Mouse (Mus musculus): ENCODE data around the gene Opn4. TPM values are rescaled to one million over a fixed set of nuclear protein-coding genes. Genes with fewer than 3 reads are reported as not detected.
A peak's percentile ranks its signal among the peaks of the same experiment; 100 is the strongest.

Opn4 gene
- polyA plus RNA-seq (2016; fragmentation: Nextera tagmentation; extraction: Ambion mirVana), result 0.19 and 0.28 TPM in 2 replicates

DNA sequence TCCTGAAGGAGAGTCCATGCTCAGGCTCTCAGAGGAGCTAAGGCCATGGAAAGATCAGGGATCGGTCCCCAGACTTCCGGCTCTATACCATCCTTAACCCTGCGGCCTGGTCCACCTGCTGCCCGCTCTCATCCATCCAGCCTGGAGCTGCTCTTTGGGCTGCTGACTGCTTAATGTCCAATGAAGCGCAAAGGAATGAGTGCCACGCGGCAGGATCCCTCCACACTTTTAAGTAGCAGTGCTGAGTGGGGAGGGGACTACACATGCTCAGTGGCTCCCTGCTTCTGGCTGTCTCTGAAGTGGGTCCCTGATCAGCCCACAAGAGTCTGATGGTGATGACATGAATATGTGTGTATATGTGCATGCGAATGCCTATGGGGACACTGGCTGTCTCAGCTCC is at the start of gene Opn4:
Gene Opn4 (minus strand): TSS at position 202 of the 400 bp plus-strand sequence.
- 65% methylated on average over 8 of the region's 8 CpGs for WGBS
- Histone ChIP-seq H3K9me3 (no peaks in the 10 kb centered on the region), H3K4me2 (no peak within 1 kb of the TSS)

DNA sequence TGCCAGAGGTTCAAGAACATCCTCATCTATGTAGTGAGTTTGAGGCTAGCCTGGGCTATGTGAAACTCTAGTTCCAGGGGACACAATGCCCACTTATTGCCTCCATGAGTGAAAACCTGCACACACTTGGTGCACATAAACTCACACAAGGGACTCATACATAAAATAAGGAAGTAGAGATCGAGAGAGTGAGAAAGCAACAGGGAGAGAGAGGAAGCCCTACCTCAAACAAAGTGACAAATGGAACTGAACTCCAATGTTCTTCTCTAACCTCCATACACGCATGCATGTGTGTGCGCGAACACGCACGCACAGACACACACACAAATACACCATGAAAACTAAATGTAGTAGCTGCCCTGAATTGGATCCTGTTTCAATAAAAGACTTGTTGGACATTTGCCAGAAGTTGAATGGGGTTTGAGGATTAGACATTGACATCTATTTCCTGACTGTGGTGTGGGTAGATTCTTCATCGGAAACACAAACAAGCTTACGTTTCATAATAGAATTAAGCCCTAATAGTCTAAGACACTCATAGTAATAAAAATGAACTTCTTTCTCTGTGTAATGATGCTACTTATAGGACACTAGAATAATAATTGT is 48.0 kb upstream of the Opn4 start:
- no peak for ATAC-seq (ENCODE audit: low FRiP score)
- Histone ChIP-seq H3K9me3 (no peaks in the 10 kb centered on the region), H3K36me3 (replicated peaks) (no peaks in the 10 kb centered on the region), H3K4me2 (no peak overlapping the region), H3K4me3 (replicated peaks) (no peak overlapping the region), H3K27ac (no peak overlapping the region), H3K4me1 (no peaks in the 10 kb centered on the region), H3K27me3 (no peaks in the 10 kb centered on the region), H3K9ac (no peak overlapping the region)
- 87% methylated on average over 8 of the region's 8 CpGs for WGBS

More for the DNA sequence above, at the start of gene Opn4:
- Histone ChIP-seq H3K4me3 (replicated peaks) (no peak within 1 kb of the TSS), H3K9ac (no peak within 1 kb of the TSS), H3K4me1 (no peaks in the 10 kb centered on the region), H3K27me3 (no peaks in the 10 kb centered on the region), H3K27ac (no peak within 1 kb of the TSS), H3K36me3 (replicated peaks) (no peaks in the 10 kb centered on the region)
- no peak for ATAC-seq (ENCODE audit: low FRiP score)

DNA sequence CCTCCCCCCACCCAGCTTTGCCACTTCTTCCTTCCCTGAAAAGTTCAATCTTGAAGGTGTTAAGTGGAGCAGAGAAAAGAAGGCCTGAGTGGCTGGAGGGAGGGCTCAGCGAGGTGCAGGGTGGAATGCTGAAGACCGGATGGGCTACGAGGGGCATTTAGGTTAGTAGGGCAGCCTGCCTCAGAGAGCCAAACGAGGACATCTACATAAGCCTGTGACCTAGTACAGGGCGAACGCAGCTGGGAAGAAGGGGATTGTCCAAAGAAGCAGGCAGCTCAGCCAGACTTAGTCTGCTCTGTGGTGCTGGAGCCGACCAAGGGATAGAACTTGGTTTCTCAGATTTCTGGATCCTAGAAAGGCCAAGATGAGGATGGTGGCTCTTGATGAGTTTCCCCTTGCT is 44.2 kb upstream of the Opn4 start:
- H3K9ac ChIP-seq, result no peak overlapping the region
- no peak for ATAC-seq (ENCODE audit: low FRiP score)
- no peaks in the 10 kb centered on the region for H3K27me3 ChIP-seq
- no peaks in the 10 kb centered on the region for H3K9me3 ChIP-seq
- H3K4me3 ChIP-seq (replicated peaks), result no peak overlapping the region
- no peaks in the 10 kb centered on the region for H3K4me1 ChIP-seq
- no peaks in the 10 kb centered on the region for H3K36me3 ChIP-seq (replicated peaks)
- no peak overlapping the region for H3K27ac ChIP-seq
- no peak overlapping the region for H3K4me2 ChIP-seq
- 72% methylated on average over 7 of the region's 7 CpGs for WGBS

DNA sequence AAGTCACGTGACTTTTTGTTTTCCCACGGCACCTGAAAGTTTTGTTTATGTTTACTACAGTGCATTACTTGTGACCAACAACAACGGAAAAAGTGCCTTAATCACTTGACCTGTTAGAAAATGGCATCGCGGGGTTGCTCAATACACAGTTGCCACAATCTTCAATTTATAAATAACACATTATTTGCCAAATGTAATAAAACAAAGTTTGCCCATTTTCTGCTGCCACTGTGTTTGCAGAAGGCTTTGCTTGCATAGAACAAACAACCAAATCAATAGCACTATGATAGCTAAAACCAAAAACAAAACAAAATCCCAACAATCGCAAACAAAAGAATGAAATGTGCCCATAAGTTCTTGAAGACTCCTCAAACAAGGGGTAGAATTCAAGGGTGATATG is 35.8 kb upstream of the Opn4 start:
- Histone ChIP-seq H3K36me3 (replicated peaks) (no peaks in the 10 kb centered on the region), H3K4me2 (no peak overlapping the region), H3K4me1 (no peaks in the 10 kb centered on the region), H3K9ac (no peak overlapping the region), H3K27ac (no peak overlapping the region), H3K9me3 (no peaks in the 10 kb centered on the region), H3K4me3 (replicated peaks) (no peak overlapping the region), H3K27me3 (no peaks in the 10 kb centered on the region)
- WGBS, result 87% methylated on average over 6 of the region's 6 CpGs
- ATAC-seq (ENCODE audit: low FRiP score), result no peak

DNA sequence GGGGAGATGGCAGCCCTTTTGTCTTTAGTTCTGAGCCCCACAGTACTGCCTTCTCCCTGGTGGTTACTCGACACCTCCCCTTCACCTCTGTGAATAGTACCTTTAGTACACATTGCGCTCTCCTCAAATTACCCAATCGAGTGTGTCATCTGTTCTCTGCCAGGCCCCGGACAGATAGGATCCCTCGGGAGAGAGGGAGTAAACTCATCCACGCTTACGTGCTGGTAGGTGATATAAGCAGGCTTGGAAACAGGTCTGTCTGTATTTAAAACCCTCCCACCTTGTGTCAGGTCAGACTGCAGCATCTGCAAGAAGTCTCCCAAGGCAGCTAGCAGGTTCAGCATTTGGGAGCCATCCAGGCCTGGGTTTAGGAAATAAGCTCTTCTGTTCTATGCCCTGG is 35.2 kb upstream of the Opn4 start:
- ATAC-seq (ENCODE audit: low FRiP score), result no peak
- Histone ChIP-seq H3K4me2 (no peak overlapping the region), H3K4me1 (no peaks in the 10 kb centered on the region), H3K27me3 (no peaks in the 10 kb centered on the region), H3K9me3 (no peaks in the 10 kb centered on the region), H3K36me3 (replicated peaks) (no peaks in the 10 kb centered on the region), H3K27ac (no peak overlapping the region), H3K4me3 (replicated peaks) (no peak overlapping the region), H3K9ac (no peak overlapping the region)
- 51% methylated on average over 7 of the region's 7 CpGs for WGBS

DNA sequence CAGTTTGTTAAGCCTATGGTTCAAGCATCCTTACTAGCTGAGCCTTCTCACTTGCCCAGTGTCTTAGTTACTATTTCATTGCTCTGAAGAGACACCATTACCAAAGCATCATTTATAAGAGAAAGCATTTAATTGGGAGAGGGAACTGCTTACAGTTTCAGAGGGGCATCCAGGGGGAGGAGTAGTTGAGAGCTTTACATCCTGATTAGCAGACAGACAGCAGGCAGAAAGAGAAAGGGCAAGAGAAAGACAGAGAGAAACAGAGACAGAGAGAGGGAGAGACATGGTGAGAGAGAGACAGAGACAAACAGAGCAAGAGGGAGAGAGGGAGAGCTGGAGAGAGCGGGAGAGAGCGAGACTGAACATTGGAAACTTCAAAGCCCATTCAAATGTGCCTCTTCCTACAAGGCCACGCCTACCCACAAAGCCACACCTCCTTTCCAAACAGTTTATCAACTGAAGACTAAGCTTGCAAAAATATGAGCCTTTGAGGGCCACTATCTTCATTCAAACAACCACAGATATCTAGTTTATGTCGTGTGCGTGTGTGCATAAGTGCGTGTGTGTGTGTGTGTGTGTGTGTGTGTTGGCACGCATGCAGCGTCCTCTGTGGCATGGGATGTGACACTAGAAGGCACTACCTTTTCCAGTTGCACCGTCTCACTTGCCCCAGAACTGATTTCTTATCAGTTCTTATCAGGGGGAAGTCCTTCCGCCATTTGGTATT is 32.9 kb upstream of the Opn4 start:
- no peak overlapping the region for H3K4me3 ChIP-seq (replicated peaks)
- H3K4me2 ChIP-seq, result no peak overlapping the region
- no peak for ATAC-seq (ENCODE audit: low FRiP score)
- no peaks in the 10 kb centered on the region for H3K36me3 ChIP-seq (replicated peaks)
- no peaks in the 10 kb centered on the region for H3K27me3 ChIP-seq
- 77% methylated on average over 10 of the region's 10 CpGs for WGBS
- no peak overlapping the region for H3K27ac ChIP-seq
- H3K9ac ChIP-seq, result no peak overlapping the region
- H3K4me1 ChIP-seq, result no peaks in the 10 kb centered on the region
- no peaks in the 10 kb centered on the region for H3K9me3 ChIP-seq

DNA sequence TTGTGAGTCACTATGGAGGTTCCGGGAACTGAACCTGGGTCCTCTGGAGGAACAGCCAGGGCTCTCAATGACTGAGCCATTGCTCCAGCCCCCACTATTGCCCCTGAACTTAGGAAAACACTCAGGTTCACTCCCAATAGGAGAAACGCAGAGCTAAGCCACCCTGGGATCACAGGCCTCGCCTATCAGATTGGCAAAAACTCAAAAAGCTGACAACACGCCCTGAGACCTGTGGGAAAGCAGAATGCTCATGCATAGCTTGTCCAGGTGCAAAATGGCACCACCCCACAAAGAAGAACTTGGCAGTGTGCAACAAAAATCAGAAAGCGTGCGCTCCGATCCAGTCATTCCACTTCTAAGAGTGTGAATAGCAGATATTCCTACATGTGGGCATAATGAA is 26.9 kb upstream of the Opn4 start:
- ATAC-seq (ENCODE audit: low FRiP score), result no peak
- no peaks in the 10 kb centered on the region for H3K27me3 ChIP-seq
- no peaks in the 10 kb centered on the region for H3K9me3 ChIP-seq
- H3K4me1 ChIP-seq, result no peaks in the 10 kb centered on the region
- no peak overlapping the region for H3K4me2 ChIP-seq
- H3K4me3 ChIP-seq (replicated peaks), result no peak overlapping the region
- H3K9ac ChIP-seq, result no peak overlapping the region
- no peak overlapping the region for H3K27ac ChIP-seq
- no peaks in the 10 kb centered on the region for H3K36me3 ChIP-seq (replicated peaks)
- WGBS, result 90% methylated on average over 7 of the region's 7 CpGs

DNA sequence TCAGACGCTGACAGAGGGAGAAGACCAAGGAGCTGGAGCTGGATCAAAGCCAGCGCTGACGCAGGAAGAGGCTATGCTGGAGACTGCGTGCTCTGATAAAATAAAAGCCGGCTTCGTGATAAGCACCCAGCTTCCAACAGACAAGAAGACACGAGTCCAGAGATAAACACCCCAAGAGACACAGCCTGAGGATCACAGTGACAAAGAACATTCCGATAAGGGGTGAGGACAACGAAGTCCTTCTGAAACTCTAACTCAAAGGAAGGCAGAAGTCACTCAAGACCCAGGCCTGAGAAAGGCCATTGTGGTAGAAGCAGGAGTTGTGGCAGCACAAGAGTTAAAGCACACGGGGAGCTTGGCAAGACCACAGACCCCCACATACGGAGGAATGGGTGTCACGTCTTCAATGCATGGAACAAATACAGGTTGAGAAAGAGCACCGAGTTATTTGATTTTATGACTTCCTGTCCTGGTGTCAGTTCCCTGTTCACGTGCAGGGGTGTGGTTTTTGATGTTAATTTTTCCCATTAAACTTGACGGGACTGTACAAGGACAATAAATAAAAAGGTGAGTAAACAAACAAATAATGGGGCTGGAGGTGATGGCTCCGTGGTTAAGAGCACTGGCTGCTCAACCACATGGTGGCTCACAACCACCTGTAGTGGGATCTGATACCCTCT is 23.7 kb upstream of the Opn4 start:
- Histone ChIP-seq H3K9me3 (no peaks in the 10 kb centered on the region), H3K4me2 (no peak overlapping the region), H3K27ac (no peak overlapping the region), H3K4me3 (replicated peaks) (no peak overlapping the region), H3K9ac (no peak overlapping the region), H3K4me1 (no peaks in the 10 kb centered on the region), H3K27me3 (peaks cover 2% of the 10 kb centered on the region; the same call in 1 of the 2 replicates), H3K36me3 (replicated peaks) (no peaks in the 10 kb centered on the region)
- WGBS, result 89% methylated on average over 16 of the region's 16 CpGs
- ATAC-seq (ENCODE audit: low FRiP score), result no peak

DNA sequence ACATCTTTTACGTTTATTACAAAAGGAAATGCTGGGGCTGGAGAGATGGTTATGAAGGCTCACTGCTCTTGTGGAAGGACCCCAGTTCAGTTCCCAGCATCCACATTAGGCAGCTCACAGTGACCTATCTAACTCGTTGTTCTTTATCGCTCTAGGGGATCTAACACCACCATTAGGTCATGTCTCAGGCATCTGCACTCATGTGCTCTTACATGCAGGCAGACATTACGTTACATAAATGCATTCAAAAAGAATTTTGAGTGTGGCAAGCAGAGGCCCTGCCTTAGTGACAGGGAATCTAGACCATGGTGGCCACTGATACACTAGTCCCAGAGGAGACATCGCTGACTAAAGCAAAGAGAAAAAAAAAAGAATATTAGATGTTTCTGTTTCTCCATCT is 23.1 kb upstream of the Opn4 start:
- Histone ChIP-seq H3K4me1 (no peaks in the 10 kb centered on the region), H3K9ac (no peak overlapping the region), H3K4me3 (replicated peaks) (no peak overlapping the region), H3K36me3 (replicated peaks) (no peaks in the 10 kb centered on the region), H3K4me2 (no peak overlapping the region), H3K27ac (no peak overlapping the region), H3K27me3 (peaks cover 6% of the 10 kb centered on the region; the same call in 1 of the 2 replicates), H3K9me3 (no peaks in the 10 kb centered on the region)
- ATAC-seq (ENCODE audit: low FRiP score), result no peak
- WGBS, result 89% methylated on average over 5 of the region's 5 CpGs

DNA sequence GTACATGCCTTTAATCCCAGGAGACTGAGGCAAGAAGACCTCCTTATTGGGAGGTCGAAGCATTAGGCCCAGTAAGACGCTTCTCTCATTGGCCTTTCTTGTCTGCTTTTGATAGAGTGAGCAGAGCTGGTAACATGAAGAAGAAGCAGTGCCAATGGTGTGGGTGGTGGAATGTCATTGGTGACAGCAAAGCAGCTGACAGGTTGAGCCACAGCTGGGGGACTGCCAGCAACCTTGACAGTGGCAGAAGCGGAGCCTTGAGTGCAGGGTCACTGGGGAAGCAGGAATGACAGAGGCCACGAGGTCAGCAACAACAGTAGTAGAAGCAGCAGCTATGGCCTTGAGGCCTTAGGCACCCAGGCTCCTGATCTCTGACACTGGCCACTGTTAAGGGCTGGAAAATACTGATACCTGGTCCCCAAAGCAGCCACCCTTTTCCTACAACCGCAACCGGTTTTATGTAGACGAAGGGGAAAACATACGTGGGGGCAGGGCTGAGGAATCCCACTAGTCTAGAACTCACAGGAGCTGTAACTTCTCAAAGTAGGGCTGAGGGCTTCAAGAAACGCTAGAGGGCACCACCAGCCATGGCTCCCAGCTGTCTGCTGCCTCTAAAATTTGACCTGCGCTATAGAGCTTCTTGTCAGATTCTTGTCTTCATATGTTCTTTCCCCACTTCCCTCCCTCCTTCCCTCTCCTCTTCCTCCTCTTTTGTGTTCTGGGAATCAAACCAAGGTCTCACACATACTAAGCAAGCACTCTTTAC is 20.9 kb upstream of the Opn4 start:
- Histone ChIP-seq H3K9me3 (no peaks in the 10 kb centered on the region), H3K4me1 (no peaks in the 10 kb centered on the region), H3K4me2 (no peak overlapping the region), H3K27me3 (peaks cover 19% of the 10 kb centered on the region), H3K4me3 (replicated peaks) (no peak overlapping the region), H3K27ac (no peak overlapping the region), H3K9ac (no peak overlapping the region), H3K36me3 (replicated peaks) (no peaks in the 10 kb centered on the region)
- ATAC-seq (ENCODE audit: low FRiP score), result no peak
- WGBS, result 34% methylated on average over 10 of the region's 10 CpGs

DNA sequence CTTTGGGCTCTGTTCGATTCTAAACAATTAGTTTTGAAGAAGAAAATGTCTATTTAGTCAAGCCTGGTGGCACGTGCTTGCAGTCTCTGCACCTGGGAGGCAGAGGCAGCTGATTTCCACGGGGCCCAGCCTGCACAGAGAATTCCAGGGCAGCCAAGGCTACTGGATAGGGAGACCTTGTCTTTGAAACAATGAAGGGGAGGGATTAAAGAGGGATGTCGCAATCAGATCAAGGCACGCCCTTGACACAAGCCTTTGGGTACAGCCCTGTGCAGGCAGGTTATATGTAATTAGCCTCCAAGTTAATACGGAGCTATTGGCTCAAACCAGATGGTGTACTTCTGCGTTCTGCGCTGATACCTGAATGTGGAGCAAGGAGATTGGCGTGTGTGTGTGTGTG is 18.9 kb upstream of the Opn4 start:
- Histone ChIP-seq H3K9me3 (no peaks in the 10 kb centered on the region), H3K27me3 (peaks cover 37% of the 10 kb centered on the region), H3K36me3 (replicated peaks) (no peaks in the 10 kb centered on the region), H3K27ac (no peak overlapping the region), H3K9ac (no peak overlapping the region), H3K4me3 (replicated peaks) (no peak overlapping the region), H3K4me2 (no peak overlapping the region), H3K4me1 (peaks cover 9% of the 10 kb centered on the region)
- no peak for ATAC-seq (ENCODE audit: low FRiP score)
- WGBS, result 37% methylated on average over 9 of the region's 9 CpGs

DNA sequence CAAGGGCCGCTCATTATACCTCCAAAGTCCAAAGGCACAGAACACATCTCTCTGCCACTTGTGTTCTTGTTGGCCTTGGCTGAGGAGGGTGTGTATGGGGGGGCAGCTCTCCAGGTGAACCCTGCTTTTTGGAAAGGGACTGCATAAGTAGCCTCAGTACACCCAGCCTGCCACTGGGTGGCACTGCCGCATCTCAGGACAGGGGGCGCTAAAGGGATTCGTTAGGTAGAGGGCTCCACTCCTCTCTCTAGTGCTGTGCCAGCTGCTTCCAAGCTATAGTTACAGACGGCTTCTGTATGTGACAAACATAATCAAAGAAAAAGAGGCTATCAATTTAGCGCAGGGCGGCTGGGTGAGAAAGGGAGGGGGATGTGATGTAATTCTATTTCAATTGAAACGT is 16.9 kb upstream of the Opn4 start:
- Histone ChIP-seq H3K4me3 (replicated peaks) (no peak overlapping the region), H3K9me3 (no peaks in the 10 kb centered on the region), H3K9ac (no peak overlapping the region), H3K27ac (no peak overlapping the region), H3K4me1 (peaks cover 9% of the 10 kb centered on the region), H3K27me3 (peaks cover 41% of the 10 kb centered on the region), H3K36me3 (replicated peaks) (no peaks in the 10 kb centered on the region), H3K4me2 (no peak overlapping the region)
- ATAC-seq (ENCODE audit: low FRiP score), result peak; percentile 87
- WGBS, result 2% methylated on average over 8 of the region's 8 CpGs

Measured in forebrain, embryonic 12.5 days (tissue).